In genomic region chr15:3423177-3423576, GRCm38 (mm10) we compare ENCODE assay signal across 9 mouse cellular contexts.
A peak's percentile ranks its signal among the peaks of the same experiment; 100 is the strongest.
DNase-seq lines count a peak whose midpoint lies in the region; ATAC-seq and TF ChIP-seq lines count a peak whose summit lies in the region.
"Had no signal": no experiment of that assay in that cellular context is flagged by ENCODE, and none has a peak within 500 bp of the region (broad histone marks: within the 10 kb centered on the region; RNA-seq: fewer than 3 reads in every experiment).

No protein-coding gene starts in this region.

- WGBS in hindbrain, postnatal 0 days, result 43% methylated on average over 4 of the region's 4 CpGs
- WGBS in hindbrain, embryonic 13.5 days, result 64% methylated on average over 4 of the region's 4 CpGs
- 43% methylated on average over 4 of the region's 4 CpGs for WGBS in limb, embryonic 14.5 days

- TF ChIP-seq POLR2A in limb, embryonic 14.5 days (IDR thresholded peaks at IDR 0.05; ENCODE audit: borderline replicate concordance, extremely low read depth, insufficient read depth, insufficient read length), result no peak

- H3K4me3 ChIP-seq in hindbrain, postnatal 0 days (ENCODE audit: low read length), result no peak overlapping the region
- H3K4me3 ChIP-seq in hindbrain, embryonic 13.5 days, result no peak overlapping the region
- no peak overlapping the region for H3K4me3 ChIP-seq in limb, embryonic 14.5 days (replicated peaks; ENCODE audit: low read length)

- H3K9ac ChIP-seq in hindbrain, postnatal 0 days (replicated peaks; ENCODE audit: low read length), result no peak overlapping the region
- H3K9ac ChIP-seq in hindbrain, embryonic 13.5 days, result no peak overlapping the region
- no peak overlapping the region for H3K9ac ChIP-seq in limb, embryonic 14.5 days (ENCODE audit: low read depth, low read length, severe bottlenecking)

- TF ChIP-seq CTCF in hindbrain, postnatal 0 days (IDR thresholded peaks at IDR 0.05; ENCODE audit: low read depth), result no peak

- H3K4me1 ChIP-seq in hindbrain, postnatal 0 days (ENCODE audit: insufficient read depth, low read length), result no peaks in the 10 kb centered on the region
- H3K4me1 ChIP-seq in hindbrain, embryonic 13.5 days (replicated peaks), result 0 out of 2 replicates have a peak, but pooled peaks cover 3% of the 10 kb centered on the region
- H3K4me1 ChIP-seq in limb, embryonic 14.5 days (ENCODE audit: control insufficient read depth, insufficient read depth, low read length), result peaks cover 22% of the 10 kb centered on the region

- H3K27me3 ChIP-seq in hindbrain, postnatal 0 days (ENCODE audit: insufficient read depth, low read length), result no peaks in the 10 kb centered on the region
- no peaks in the 10 kb centered on the region for H3K27me3 ChIP-seq in hindbrain, embryonic 13.5 days
- no peaks in the 10 kb centered on the region for H3K27me3 ChIP-seq in limb, embryonic 14.5 days (ENCODE audit: control insufficient read depth, insufficient read depth, low read length)

- ATAC-seq in hindbrain, postnatal 0 days, result peak; percentile 53
- no peak for ATAC-seq in hindbrain, embryonic 13.5 days (ENCODE audit: low FRiP score)
- ATAC-seq in limb, embryonic 14.5 days (ENCODE audit: low FRiP score, low read depth), result peak; percentile 82
- ATAC-seq: CD4-positive, CD25-positive, alpha-beta regulatory T cell, adult 4 months had no signal

- peak; percentile 33 for DNase-seq in hindbrain, postnatal 0 days (ENCODE audit: low spot score)
- DNase-seq in adrenal gland, postnatal 36 days, result peak; percentile 13 to 51
- peak; percentile 40 for DNase-seq in heart, adult 8-10 months (ENCODE audit: low spot score)
- DNase-seq in limb, embryonic 14.5 days (ENCODE audit: low spot score), result peak; percentile 61
- no peak for DNase-seq in neural tube, embryonic 10.5 days (ENCODE audit: extremely low spot score, low spot score)
- DNase-seq in frontal cortex, adult 2 months (ENCODE audit: extremely low spot score in 1 of 2, low spot score in 1 of 2), result no peak
- DNase-seq in T-cell, adult 2 months (ENCODE audit: low spot score), result no peak

- no peak overlapping the region for H3K27ac ChIP-seq in hindbrain, postnatal 0 days
- H3K27ac ChIP-seq in hindbrain, embryonic 13.5 days, result no peak overlapping the region
- no peak overlapping the region for H3K27ac ChIP-seq in limb, embryonic 14.5 days (replicated peaks; ENCODE audit: low read depth, low read length)

- no peaks in the 10 kb centered on the region for H3K9me3 ChIP-seq in hindbrain, postnatal 0 days (ENCODE audit: low read length)
- H3K9me3 ChIP-seq in hindbrain, embryonic 13.5 days, result no peaks in the 10 kb centered on the region
- H3K9me3 ChIP-seq in limb, embryonic 14.5 days (ENCODE audit: control insufficient read depth, low read length), result no peaks in the 10 kb centered on the region

- no peak overlapping the region for H3K4me2 ChIP-seq in hindbrain, postnatal 0 days (ENCODE audit: low read depth, low read length)
- no peak overlapping the region for H3K4me2 ChIP-seq in hindbrain, embryonic 13.5 days
- no peak overlapping the region for H3K4me2 ChIP-seq in limb, embryonic 14.5 days (replicated peaks; ENCODE audit: low read depth, low read length, severe bottlenecking)

- no peaks in the 10 kb centered on the region for H3K36me3 ChIP-seq in hindbrain, postnatal 0 days (ENCODE audit: insufficient read depth, low read length)
- no peaks in the 10 kb centered on the region for H3K36me3 ChIP-seq in hindbrain, embryonic 13.5 days
- no peaks in the 10 kb centered on the region for H3K36me3 ChIP-seq in limb, embryonic 14.5 days (ENCODE audit: control insufficient read depth, insufficient read depth, low read length)

Comparison
In these comparisons a context has a peak if more than half of its experiments do, and no peak if none do; other contexts are left out.
1. DNase-seq: peak in hindbrain, postnatal 0 days (single experiment), adrenal gland, postnatal 36 days (2 of 2), heart, adult 8-10 months (single experiment) and limb, embryonic 14.5 days (single experiment); none in neural tube, embryonic 10.5 days (single experiment), frontal cortex, adult 2 months (0 of 2) and T-cell, adult 2 months (single experiment).